Comparison of ENCODE assay signal across 10 mouse cellular contexts in genomic region chr1:38777500-38777899, GRCm38 (mm10). TPM values are rescaled to one million over a fixed set of nuclear protein-coding genes. Genes with fewer than 3 reads are reported as not detected.
A peak's percentile ranks its signal among the peaks of the same experiment; 100 is the strongest.
DNase-seq lines count a peak whose midpoint lies in the region; ATAC-seq lines count a peak whose summit lies in the region.
"Had no signal": no experiment of that assay in that cellular context is flagged by ENCODE, and none has a peak within 500 bp of the region (broad histone marks: within the 10 kb centered on the region; RNA-seq: fewer than 3 reads in every experiment).

No protein-coding gene starts in this region.

- DNase-seq in B cell, adult 2 months = peak; percentile 77 to 83
- DNase-seq in CD8-positive naive resting alpha-beta T cell, adult 2 months (ENCODE audit: low read depth in 2 of 2, low spot score in 2 of 2) = peak; percentile 25 to 56
- no peak for DNase-seq in heart, adult 18-20 months
- DNase-seq in layer of hippocampus, adult 11-12 months (ENCODE audit: low spot score) = no peak
- DNase-seq in lung, adult 18-20 months = no peak
- DNase-seq: cerebellum, adult 8-10 months; layer of hippocampus, adult 9-11 months; lung, adult 2 months had no signal

- ATAC-seq in inflammation-experienced regulatory T-cells, adult 6 months = peak; percentile 81
- peak; percentile 37; the same call in 1 of the 2 replicates for ATAC-seq in neutrophil, adult 5-6 weeks (ENCODE audit: extremely low read depth, insufficient number of reproducible peaks, low FRiP score, poor library complexity, severe bottlenecking)

RNA-seq across cellular contexts. Expression of gene Lonrf2, which starts 59.0 kb away (rescaled TPM):
- not detected for polyA plus RNA-seq in inflammation-experienced regulatory T-cells, adult 6 months (2017; shearing (Covaris generic))
- not detected in 2 replicates for total RNA-seq in neutrophil, adult 5-6 weeks (2017)
- 1 to 10 TPM; 3.9 to 4.2 TPM for total RNA-seq in heart, adult 18-20 months (2021)

Comparison
In these comparisons a context has a peak if more than half of its experiments do, and no peak if none do; other contexts are left out.
1. DNase-seq: peak in B cell, adult 2 months (2 of 2) and CD8-positive naive resting alpha-beta T cell, adult 2 months (2 of 2); none in heart, adult 18-20 months (0 of 2), layer of hippocampus, adult 11-12 months (single experiment) and lung, adult 18-20 months (0 of 2).